Mouse (Mus musculus) regulatory T cell (primary cell): ENCODE results near the gene Tfb2m.

Source experiments
- in situ Hi-C: fragments of 300-600 bp; cut with MboI, MseI; formaldehyde crosslinking; loops from one replicate; pipeline ENCODE4 v1.15.1; 2025; ENCODE audit warnings: high pct_unique_total_duplicates

The Tfb2m gene

DNA sequence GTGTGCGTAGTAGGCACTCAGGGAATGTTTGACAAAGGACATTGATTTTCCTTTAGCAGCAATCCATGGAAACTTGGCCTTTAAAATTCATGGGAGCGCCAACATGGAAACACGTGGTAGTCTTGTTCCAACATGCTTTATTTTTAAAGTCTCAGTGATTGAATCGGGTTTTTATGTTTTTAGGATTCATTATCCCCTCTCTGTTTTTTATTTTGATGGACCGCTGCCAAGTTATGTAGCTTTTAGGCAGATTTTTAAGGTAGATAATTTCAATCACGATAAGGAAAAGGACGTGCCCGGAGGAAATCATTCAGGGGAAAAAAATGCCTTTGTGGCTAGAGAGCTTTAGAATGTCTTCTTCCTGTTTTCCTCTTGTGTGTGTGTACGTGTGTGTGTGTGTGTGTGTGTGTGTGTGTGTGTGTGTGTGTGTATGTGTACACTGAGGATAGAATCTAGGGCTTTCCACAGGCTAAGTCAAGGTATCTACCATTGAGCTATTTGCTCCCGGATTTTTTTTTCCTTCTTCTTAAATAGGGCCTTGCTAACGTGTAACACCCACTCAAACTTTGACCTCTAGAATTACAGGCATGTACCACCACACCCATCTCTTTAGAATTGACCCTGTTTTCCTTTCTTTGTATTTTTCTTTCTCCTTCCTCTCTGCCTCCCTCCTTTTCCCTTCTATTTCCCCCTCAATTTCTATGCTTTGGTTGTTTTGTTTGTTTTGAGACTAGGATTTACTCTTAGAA lies 13.6 kb upstream of the Tfb2m start:
- in situ Hi-C loops: no loop called here

DNA sequence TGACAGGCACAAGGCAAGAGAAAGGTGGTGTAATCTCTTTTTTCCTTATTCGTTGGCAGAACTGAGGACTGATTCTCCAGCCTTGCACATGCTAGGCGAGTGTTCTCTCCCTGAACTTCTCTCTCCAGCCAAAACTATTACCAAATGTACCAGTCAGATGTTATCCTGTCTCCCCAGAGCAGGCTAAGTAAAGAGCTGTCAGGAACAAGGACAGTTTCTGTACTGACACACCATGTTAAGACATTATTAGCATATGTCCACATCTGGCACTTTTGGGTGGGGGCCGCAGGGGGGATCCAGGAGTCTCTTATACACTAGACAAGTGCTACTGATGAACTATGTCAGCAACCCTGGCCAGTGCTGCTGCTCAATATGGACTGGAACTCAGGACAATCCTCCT lies 10.9 kb upstream of the Tfb2m start:
- in situ Hi-C loops: no loop called here

DNA sequence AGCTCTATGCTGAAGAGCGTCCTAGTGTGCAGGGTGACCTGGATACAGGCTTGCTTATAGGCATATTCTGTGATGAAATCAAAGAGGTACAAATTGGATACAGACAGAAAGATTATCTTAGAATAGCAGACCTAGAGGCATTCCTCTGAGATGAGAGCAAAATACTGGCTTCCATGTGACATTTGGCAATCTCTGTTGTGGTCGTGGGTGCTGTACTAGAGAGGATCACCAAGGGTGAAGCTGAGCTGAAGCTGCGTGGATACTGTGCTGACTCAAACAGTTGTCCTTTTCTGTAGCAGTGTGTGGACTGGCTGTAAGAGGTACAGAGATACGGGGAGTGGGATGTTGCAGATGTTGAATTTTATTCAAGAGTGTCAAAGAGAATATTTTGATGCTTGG lies 7.9 kb upstream of the Tfb2m start:
- in situ Hi-C loops: no loop called here

DNA sequence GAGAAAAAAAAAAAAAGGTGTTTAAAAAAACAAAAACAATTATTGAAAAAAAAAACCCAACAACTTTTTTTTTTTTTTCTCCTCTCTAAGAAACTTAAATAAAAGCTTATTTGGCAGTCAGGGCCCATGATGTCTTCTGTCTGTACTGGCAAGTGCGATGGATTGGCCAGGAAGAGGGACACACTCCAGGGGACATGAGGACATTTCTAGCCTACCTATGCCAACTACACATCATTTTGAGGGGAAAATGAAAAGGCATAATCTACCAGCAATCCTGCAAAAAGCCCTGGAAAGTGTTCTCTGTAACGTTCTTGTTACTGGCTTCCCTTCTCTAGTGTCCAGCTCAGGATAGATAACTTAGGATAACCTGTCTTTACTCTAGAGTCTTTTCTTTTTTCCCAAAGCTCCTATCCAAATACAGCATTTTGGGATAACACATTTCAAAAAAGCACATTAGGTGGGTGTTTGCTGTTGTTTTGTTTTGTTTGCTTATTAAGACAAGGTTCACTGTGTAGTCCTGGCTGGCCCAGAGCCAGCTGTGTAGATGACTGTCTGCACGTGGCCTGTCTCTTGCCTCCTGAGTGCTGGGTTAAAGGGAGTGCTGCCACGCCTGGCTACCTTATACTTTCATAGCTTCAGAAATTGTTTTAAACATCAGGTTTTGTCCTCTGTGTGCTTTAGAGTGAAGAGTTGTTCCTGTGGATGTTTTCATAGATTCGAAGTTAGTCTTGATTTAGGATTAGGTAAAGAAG lies 7.3 kb upstream of the Tfb2m start:
- in situ Hi-C loops: no loop called here

DNA sequence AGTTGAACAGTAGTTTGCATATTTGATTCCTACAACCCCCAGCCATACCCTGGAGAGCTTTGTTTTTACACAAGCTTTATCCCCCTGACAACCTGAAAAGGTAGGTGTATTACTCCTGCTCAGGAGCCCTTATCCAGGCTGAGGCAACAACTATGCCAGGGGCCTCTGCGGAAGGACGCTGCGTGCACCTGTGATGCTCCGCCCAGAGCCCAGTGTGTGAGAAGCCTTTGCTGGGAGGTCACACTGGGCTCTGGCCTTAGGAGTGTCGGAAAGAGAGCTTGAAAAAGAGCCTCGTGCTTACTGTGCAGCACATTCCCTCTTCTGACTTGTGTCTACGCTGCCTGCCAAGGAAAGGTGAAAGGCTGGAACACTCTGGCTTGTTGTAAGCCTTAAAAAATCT lies 6.7 kb upstream of the Tfb2m start:
- in situ Hi-C loops: no loop called here

DNA sequence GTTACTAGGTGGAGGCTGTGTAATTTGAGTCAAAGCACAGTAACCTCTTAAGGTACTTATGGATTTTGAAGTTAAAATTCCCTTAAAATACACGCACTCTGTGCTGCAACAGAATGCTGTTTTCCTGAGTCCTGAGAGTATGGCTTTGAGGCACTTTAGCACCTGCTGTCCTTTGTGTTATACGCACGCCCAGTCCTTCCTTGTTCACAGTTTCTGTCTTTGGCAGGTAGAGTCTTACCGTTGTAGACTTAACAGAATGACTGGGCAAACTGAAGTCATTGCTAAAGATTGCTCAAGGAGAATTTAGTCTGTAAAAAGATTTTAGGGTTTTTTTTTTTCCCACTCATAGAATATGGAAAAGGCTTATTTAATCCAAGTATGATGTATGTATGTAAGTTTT lies 5.9 kb upstream of the Tfb2m start:
- in situ Hi-C loops: no loop called here

DNA sequence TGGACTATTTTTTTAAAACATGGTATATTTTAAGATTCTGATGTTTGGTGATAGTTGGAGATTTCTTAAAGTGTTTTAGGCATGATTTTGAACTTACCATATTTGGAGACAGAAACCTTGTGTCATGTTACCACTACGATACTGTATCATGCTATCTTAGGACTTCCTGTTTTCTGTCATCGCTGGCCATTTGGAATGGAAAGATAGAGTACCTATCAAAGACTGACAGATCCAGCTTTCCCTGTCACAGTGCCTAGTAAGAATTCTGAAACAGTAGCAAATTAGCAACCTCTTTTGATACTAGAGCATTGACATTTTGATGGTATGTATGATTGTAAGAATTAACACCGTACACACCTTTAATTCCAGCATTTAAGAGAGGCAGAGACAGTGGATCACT lies 5.3 kb upstream of the Tfb2m start:
- in situ Hi-C loops: no loop called here

DNA sequence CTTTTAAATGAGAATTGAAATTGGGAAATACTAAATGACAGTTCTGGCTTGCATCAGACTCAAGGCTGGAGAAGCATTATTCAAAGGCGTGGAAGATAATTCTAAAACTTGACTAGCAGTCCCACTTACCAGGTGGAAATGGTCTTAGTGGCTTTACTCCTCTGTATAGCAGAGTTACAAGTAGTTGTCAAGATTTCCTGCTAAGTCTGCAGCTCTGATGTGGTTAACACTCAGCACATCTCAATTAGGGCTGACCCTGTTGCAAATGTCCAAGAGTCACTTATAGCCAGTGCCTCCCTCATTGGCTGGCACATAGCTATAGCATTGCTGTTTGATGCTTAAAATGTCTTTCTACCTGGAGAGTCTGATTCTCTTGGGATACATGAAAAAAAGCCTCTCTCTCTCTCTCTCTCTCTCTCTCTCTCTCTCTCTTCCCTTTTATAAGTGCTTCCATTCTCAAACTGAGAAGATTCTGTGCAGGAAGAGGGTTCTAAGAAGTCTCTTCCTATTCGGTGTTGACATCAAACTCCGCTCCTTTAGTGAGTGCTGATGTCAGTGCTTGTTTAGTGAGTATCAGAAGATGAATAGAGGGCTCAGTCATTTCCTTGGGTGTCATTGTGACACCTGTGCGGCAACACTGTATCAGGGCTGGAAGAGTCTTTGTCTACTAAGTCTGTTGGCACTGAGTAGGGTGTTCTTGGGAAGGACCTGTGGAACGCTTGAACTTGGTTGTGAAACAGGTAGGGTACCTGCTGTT lies 3.1 kb upstream of the Tfb2m start:
- in situ Hi-C loops: loop anchor here (5.0 to 10.0 kb wide), 3 partner anchors 33 to 786 kb away; partner anchors contain the start of gene Itpkb

DNA sequence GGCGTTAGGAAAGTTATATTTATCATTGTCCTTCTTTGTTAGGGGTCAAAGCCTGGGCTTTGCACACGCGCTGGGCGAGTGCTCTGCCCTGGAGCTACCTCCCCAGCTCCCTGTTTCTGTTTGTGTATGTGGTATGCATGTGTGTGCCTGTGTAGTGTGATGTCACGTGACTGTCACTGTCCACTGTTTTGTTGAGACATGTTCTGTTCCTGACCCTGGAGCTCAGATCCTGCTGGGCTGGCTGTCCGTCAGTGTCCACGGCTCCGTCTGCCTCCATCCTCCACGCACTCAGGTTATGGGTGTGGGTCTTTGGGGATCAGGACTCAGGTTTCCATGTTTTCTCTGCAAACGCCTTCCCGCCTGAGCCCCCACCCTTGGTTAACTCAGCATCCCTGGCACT lies 2.2 kb upstream of the Tfb2m start:
- in situ Hi-C loops: loop anchor here (5.0 to 10.0 kb wide), 3 partner anchors 34 to 787 kb away; partner anchors contain the start of gene Itpkb

DNA sequence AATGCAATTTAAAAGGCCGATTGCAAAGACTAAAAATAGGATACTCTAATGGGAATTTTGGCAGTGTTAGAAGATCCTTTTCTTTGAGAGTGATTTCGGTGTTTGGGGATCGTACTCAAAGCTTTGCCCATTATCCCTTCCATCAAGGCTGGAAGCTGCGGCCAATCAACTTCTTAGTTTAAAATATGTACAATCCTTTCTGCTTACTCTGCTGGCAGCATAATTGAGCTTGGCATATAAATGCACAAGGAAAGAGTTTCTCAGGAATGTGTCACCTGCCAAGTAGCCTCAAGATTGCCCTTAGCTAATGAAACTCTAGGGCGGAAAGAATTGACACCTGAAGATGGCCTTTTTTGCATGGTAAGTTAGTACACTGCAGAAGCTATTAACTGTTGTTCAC lies 1.1 kb upstream of the Tfb2m start:
- in situ Hi-C loops: loop anchor here (5.0 to 10.0 kb wide), 3 partner anchors 35 to 788 kb away; partner anchors contain the start of gene Itpkb

DNA sequence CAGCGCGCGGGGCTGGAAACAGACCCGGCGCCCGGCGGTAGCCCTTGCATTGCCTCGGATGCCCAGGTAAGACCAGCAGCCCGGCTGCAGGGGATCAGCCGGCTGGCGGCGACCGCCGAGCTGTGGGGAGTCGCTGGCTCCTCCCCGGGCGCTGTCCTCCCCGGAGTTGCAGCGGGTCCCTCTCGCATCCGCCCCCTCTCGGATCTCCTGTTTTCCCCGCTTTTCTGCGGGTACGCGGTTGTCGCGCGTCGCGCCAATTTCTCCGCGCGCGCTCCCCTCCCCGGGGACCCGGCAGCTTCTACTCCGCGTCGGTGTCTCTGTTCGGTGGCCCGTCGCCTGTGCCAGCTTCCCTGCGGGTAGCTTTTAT lies 467 bp upstream of the Tfb2m start:
- in situ Hi-C loops: loop anchor here (5.0 to 10.0 kb wide), 3 partner anchors 34 to 788 kb away; partner anchors contain the start of gene Itpkb

DNA sequence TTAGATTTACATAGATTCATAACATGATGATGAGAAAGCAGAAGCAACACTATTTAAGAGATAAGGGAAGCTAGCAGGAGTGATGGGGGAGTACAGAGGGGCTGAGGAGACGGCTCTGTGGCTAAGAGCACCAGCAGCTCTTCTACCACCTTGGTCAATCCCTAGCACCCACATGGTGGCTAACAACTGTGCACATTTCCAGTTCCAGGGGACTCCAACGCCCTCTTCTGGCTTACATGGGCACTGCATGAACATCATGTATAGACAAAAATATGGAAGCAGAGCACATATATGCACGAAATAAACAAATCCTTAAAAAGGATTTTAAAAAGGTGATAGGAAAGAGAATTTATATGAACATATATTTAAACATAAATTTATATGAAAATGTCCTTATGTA lies 4.6 kb downstream of the Tfb2m start:
- in situ Hi-C loops: loop anchor here (10.0 kb wide), 1 partner anchor 793 kb away; the partner anchor contains the start of gene Itpkb

DNA sequence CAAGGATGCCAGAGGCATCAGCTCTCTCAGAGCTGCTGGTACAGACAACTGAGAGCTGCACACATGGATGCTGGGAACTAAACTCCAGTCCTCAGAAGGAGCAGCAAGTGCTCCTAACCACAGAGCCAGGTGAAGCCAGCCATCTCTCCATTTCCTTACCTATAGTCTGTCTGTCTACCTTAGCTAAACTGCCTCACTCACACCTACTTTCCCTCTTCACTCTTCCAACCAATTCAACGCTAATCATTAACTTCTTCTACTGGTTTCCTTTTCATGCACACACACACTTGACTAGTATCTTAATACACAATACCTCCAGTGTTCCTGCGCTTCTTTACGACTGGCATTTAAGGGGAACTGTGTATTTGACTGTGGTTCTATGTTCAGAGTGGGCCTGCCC lies 6.2 kb downstream of the Tfb2m start:
- in situ Hi-C loops: loop anchor here (10.0 kb wide), 1 partner anchor 795 kb away; the partner anchor contains the start of gene Itpkb

DNA sequence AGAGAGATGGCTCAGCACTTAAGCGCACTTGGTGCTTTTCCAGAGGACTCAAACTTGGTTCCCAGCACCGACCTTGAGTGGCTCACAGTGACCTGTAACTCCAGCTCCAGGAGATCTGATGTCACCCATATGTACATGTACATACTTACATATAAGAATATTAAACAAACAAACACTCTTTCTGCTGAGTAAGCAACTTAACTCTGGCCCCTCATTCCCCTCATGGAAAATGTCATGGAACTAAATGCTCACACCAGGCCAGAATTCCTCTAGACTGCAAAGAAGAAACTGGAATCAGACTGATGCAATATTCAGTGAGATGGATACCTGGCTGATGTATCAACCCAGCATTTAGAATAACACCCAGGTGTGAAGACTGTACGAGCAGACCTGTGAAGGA lies 7.0 kb downstream of the Tfb2m start:
- in situ Hi-C loops: no loop called here

DNA sequence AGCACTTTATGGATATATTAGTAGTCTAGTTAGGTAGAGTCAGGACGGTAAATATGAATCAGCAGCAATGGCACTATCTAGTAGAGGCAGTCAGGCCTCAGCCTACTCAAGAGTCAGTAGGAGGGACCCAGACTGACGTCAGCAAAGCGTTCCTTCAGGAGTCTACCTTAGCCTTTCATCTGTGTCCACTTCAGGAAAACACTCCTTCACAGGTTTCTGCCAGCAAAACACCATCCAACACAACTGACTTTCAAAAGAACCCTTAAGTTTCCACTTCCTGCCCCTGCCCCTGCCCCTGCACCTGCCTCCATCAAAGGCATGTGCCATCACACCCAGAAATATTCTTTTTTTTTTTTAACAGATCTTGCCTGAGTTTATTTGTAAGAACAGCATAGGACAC lies 26.2 kb downstream of the Tfb2m start:
- in situ Hi-C loops: no loop called here

DNA sequence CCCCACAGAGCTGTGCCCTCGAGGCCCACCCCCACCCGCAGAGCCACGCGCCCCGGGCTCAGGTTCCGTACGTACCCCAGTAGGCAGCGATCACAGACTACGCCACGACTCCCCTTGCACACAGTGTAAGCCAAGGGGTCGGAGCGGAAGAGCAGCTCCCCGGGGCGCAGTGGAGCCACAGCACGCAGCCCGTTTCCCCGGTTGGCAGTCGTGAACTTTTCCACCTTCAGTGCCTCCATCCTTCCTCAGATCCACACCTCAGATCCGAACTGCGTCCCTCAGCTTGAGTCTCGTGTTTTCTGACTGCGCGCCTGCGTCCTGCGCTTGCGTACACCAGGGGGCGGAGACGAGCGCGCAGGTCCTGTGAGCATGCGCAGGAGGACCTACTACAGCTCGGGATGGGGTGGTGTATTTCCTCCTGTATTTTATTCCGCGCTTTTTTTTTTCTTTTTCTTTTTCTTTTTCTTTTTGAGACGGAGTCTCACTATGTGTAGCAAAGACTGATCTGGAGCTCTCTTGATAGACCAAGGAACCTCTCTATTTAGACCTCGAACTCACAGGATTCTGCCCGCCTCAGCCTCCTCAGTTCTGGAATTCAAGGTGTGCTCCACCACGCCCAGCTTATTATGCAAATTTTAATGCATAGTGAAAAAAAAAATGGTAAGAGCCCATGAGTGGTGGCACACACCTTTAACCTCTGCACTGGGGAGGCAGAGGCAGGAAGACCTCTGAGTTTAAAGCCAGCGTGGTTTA lies 28.2 kb downstream of the Tfb2m start, which contains the start of gene Smyd3:
Smyd3 (minus strand) TSS at position 329 of the 753 bp plus-strand sequence.
- in situ Hi-C loops: no loop called here

DNA sequence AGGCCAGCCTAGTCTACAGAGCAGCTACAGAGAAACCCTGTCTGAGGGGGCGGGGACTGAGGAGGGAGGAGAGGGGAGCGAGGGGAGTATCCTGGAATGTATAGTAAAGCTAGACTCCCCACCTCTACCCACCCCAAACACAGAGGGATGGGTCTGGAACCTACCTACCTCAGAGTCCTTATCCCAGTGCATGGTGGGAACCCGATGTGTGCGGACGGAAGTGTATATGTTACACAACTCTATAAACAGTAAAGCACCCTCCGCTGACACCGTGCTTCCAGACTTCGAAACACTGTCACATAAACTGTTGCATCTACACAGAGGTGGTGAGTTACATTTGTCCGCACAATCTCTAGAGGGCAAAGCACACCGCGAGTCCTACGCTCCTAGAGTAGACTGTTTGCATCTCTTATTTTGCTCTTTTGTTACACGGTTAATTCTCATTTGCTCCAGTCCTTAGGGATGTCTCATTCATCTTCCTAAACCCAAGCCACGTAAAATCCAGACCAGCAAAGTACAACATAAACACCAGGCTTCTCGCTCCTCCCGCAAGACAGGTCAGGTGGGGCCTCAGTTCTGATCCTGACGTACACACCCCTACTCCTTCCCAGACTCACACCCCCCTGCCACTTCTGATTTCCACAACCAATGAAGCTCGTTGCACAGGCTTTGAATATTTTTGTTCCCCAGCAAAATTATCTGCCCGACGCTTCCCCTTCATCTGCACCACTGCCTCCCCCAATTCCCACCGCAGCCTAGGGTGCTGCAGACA lies 28.9 kb downstream of the Tfb2m start:
- in situ Hi-C loops: no loop called here

DNA sequence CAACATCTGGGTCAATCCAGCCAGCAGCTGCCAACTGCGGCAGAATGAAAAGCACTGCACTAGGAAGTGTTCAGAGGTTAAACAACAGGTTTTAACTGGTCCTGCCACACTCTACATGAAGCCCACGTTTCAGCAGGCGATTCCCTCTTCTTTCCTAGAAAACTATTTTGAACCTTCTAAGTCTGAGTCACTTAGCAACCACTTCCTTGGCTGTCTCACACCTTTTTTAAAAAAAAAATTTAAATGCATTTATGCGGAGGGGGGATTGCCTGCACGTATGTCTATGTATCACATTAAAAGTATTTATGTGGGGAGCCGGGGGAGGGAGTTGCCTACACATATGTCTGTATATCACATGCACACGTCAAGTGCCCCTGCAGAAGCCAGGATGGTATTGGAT lies 34.2 kb downstream of the Tfb2m start:
- in situ Hi-C loops: loop anchor here (5.0 kb wide), 1 partner anchor 35 kb away; the partner anchor contains the start of genes Cnst and Tfb2m

DNA sequence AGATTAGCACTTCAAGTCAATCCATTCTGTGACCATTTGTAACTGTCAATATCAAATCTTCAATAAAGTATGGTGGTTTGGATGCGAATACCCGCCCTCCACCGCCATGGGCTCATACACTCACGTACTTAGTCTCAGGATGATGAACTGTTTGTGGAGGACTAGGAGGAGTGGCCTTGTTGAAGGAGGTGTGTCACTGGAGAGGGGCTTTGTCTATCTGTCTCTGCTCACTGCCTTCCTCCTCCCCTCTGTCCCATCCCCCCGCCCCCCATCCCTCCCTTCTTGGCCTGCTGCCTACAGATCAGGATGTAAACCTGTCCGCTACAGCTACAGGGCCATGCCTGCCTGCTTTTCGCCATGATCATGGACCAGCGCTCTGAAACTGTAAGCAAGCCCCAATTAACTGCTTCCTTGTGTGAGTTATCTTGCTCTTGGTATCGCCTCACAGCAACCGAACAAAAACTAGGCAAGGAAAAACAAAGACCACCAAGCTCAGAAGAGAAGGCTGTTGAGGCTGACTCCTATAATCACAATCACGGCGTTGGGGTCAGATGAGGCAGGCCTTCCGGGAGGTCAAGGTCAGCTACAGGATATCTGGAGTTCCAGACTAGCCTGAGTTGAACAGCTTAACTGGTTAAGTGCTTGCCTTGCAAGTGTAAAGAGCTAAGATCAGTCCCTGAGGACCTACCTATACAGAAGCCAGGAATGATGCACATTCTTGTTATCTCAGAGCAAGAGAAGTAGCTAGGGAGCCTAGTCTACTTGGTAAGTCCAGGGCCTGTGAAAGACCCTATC lies 35.3 kb downstream of the Tfb2m start:
- in situ Hi-C loops: loop anchor here (5.0 kb wide), 1 partner anchor 37 kb away; the partner anchor contains the start of genes Cnst and Tfb2m
